Mouse (Mus musculus) fibroblast of lung, adult 2 months (primary cell): ENCODE measurements around the gene D630039A03Rik.
"Not testable (repeated sequence)": the region's sequence is repeated elsewhere in the genome, so short reads cannot be mapped to it uniquely, and the experiment has no call there.

Source experiments
- DNase-seq: peaks from one replicate; pipeline ENCODE4 v3.0.0-alpha.2; 2011; ENCODE audit warnings: low read depth

Gene D630039A03Rik

DNA sequence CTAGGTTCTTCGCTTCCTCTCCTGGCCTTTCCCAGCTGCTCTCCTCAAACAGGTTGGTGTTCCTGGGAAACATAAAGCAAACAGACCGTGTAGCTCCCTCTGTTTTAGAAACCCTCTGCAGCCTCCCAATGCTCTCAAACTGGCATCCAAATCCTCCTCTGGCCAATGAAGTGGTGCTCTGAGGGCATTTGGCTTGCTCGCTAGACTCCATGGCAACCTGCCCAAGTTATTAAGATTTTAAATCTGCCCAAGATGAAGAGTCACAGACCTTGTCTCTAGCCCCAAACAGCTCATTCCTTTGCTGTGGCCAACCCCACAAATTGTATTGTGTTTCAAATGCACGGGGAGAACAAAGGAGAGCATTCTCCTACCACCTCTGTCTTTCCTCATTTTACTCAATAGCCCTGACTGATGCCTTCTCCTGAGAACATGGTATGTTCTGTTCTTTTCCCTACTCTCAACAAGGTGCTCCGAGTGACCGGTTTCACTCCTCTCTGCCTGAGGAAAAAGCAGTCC, 8.5 kb upstream of the D630039A03Rik start:
- no peak for DNase-seq

DNA sequence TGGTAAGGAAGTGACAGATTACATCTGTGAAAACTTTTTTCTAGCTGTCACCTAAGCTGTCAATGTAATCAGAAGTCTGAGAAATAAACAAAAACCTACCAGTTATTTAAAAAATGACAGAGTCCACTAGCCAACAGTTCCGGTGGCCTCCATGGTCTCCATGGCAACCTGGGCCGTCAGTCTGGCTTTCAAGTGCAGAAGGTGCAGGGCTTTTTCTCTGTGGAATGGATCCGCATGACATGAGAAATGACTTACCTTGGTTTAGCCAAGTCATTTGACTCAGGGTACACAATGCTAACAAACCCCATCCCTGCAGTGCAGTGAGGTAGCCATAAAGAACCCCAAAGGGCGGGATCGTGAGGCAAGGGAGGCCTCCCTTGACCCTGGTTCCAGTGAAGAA, 6.1 kb upstream of the D630039A03Rik start:
- DNase-seq = no peak

DNA sequence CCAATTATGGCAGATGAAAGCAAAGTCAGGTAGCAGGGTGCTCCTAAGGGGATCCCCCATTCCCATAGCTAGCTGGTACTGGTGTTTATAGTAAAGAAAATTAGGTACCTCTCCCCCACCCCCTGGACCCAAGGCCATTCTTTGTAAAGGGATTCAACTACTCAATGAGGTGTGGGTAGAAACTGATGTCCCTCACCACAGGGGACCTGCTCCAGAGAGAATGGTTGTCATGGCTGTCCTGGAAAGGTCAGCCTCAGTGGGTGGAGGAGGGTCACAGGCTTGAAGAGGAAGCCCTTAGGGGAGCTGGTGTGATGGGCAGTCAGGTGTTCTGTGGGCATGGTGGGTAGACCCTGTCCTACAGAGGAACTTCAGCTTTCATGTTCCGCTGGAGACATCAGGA, 4.4 kb upstream of the D630039A03Rik start:
- DNase-seq = no peak

DNA sequence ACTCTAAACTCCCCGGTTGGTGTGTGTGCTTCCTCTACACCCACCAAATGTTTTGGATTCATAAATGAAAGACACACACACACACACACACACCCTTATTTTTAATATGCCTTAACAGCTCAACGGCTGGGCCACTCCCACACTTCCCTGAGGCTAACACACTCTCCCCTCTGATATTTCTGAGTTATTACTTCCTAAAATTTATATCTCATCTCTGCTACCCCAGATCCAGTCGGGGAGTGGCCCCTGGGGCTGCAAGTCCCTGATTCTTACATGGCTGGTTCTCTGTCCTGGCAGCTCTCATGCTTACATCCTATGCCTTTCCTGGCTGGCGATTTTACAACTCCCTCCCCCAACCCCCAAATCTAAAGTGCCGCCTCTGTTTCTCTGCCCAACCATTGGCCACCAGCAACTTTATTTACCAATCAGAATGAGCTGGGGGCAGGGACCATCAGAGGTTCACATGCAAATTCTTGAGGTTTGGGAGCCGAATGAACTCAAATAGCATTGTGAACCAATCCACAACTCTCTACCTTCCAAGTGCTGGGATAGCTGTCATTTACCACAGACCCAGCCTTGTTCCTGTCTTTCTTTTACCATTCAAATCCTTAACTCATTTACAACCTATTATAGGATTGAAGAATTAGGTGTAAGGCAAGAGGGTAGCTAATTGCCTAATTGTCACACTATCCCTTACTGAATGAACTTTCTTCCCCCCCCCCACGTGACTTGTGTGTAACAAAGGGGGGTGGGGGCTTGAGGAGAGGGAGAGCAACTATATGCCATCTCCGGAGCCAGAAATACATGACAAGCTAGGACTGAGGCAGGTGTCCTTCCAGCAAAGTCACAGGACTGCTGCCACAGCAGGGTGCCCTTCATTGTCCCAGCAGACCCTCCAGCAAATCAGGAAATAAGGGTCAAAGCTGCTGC, 3.7 kb upstream of the D630039A03Rik start:
- DNase-seq = no peak

GRCm38 (mm10) chr4:57916711-57917110, 614 bp upstream of the D630039A03Rik start:
- no peak for DNase-seq

DNA sequence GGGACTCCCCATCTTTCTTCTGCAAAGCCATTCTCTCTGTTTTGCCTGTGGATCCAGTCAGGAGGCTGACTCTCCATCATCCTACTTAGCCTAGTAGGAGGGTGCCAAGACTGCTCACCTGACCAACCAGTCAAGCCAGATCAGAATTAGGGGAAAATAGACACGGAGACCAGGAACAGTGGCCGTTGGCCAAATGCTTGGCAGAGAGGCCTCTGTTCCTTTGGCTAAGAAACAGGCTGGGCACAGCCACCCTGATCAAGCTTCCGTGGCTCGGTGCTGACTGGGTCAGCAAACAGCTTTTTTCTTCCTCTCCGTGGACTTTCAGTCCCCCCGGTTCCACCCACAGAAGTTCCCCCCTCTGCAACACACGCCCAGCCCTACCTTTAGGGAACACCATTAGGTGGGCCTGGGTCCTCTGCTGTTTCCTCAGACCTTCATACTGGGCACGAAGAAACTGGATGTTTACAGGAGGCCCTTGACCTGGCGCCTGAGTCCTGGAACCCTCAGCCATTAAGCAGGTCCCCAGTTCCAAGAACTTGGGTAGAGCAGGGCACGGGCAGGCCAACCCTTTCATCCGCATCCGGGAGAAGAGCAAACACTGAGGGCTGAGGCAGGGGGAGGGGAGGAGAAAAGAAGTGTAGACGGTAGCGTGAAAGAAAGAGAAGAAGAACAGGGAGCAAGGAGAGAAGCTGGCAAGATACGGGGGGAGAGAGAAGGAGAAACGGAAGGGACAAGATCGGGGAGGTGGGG, 706 bp downstream of the D630039A03Rik start:
- DNase-seq = peak; percentile 36

- DNase-seq = no peak
Observed at GRCm38 (mm10) chr4:57914193-57915190, 1.6 kb downstream of the D630039A03Rik start.

GRCm38 (mm10) chr4:57913021-57913420, 3.1 kb downstream of the D630039A03Rik start:
- DNase-seq = no peak

DNA sequence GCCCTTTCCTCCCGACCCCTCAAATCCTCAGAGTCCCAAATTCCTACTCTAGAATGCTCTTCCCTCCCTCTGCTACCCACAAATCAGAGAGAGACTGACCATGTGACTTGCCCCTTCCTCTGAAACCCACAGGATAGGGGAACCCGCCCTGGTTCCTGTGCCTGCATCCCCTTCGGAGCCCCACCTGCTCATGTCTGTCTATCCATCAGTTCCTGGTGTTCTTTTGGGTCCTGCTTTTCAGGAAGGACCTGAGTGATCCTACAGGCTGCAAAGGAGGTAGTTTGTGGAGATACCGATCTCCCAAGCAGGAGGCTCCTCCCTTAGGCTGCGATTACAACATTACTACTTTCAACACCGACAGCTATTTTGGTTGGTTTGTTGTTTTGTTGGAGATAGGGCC, 7.2 kb downstream of the D630039A03Rik start:
- no peak for DNase-seq

DNA sequence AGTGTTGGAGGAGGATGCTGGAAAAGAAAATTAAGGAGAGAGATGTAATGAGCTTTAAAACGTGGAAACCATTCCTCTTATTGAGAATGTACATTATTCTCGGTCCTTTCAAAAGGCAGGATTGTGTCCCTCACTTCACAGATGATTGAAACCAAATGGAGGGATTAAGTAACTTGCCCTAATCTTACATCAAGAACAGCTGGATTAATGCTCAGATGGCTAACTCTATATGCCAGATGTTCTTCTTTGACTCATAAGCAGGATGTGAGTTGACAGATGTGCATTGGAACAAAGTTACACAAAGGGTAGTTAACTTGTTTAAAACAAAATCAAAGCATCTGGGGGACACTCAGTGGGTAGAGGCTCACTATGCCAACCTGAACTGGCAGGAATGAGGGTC, 9.4 kb downstream of the D630039A03Rik start:
- no peak for DNase-seq

DNA sequence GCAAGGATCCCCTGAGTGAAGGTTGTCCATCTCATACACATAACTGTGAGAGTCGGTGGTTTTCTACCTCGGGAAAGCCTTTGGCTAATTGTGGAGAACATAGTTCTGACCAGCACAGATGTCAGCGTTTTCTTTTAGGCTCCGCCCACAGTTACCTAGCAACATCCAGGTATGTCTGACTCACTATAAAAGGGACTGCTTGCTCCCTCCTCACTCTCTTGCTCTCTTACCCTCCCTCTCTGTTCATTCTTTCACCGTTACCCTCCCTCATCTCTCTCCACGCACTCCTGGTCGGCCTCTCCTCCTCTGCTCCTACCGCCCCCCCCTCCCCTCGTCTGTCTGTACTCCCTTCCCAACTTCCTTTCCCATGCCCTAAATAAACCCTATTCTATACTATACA, 11.5 kb downstream of the D630039A03Rik start:
- no peak for DNase-seq

DNA sequence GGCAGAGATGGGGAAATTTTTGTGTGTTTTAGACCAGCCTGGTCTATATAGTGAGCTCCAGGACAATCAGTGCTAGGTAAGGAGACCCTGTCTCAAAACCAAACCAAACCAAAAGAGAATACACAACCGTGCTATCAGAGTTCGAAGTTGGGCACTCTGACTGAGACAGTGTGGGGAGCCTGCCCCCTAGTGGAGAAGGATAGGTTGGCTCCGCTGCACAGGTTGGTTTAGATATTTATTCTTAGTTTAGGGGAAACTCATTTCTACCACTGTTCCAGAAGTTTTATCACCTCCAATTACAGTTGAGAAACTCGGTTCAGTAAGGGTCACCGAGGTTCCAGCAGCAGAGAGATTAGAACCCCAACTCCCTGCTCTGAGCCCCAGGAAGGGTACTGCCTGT, 11.9 kb downstream of the D630039A03Rik start:
- DNase-seq = no peak

- no peak for DNase-seq
Observed at GRCm38 (mm10) chr4:57902619-57903018, 13.5 kb downstream of the D630039A03Rik start.

DNA sequence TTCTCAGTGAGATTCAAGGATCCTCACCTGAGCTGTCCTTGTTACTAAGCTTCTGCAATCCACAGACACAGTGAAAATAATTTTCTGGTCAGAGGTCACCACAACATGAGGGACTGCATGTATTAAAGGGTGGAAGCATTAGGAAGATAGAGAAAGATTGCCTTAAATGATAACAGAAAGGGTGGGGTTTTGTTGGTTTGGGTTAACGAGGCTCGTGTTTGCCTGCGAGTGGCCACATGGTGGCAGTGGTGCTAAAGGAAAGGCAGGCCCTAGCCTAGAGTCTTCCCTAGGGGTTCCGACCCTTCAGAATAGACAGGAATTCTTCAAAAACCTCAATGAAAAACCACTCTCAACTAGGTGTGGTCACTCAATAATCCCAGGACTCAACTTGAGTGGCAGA, 14.9 kb downstream of the D630039A03Rik start:
- no peak for DNase-seq

DNA sequence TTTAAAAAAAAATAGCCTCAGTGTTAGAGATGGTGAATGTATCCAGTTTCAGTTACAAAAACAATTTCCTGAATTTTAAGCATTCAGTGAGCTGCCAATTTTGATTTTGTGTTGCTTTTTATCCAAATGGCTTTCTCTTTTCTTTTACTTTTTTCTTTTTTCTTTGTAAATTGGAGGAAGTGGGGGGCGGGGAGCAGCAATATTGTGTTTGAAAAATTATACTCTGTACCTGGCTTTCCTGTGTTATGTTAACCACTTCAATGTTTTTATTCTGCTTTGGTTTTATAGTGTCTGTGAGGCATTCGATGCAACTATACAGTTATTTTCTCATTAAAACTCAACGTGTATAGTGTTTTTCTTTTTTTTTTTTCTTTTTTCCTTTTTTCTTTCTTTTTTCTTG, 19.5 kb downstream of the D630039A03Rik start:
- DNase-seq = no peak

- DNase-seq = no peak
Observed at GRCm38 (mm10) chr4:57895902-57896301, 20.2 kb downstream of the D630039A03Rik start.

- DNase-seq = no peak
Observed at GRCm38 (mm10) chr4:57895140-57895539, 21.0 kb downstream of the D630039A03Rik start.

GRCm38 (mm10) chr4:57892001-57892586, 24.0 kb downstream of the D630039A03Rik start:
- DNase-seq = no peak

DNA sequence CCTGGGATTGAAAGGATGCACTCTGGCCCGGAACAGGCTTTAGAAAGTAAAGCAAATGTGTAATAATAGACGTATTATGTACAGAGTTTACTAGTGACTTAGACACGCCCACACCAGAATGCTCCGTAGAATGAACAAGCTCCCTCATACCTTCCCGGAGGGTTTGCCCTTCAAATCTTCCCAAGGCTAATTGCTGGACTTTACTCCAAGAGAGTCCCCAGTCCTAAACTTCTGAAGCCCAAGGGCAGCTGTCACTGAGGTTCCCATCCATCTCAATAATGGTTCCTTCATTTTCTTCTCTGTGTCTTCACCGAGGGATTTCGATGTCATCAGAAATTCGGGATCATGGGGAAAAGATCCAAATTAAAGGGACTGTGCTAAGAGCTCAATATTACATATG, 26.3 kb downstream of the D630039A03Rik start:
- DNase-seq = no peak

GRCm38 (mm10) chr4:57888978-57889377, 27.1 kb downstream of the D630039A03Rik start:
- not testable (repeated sequence) for DNase-seq

DNA sequence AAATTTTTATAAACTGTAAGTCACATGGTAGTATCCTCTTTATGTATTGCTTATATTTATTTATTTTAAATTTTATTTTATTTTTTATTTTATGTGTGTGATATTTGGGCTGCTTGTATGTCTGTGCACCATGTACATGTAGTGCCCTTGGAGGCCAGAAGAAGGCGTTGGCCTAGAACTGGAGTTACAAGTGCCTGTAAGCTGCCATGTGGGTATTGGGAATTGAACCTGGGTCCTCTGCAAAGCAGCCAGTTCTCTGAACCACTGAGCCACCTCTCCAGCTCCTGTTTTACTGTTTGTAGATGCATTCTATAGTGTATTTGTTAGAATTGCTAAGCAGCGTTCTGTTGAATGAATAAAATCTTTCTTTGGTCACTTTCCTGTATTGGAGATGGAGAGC, 27.9 kb downstream of the D630039A03Rik start:
- no peak for DNase-seq
